Mouse (Mus musculus): ENCODE results near the gene Wscd2. TPM values are rescaled to one million over a fixed set of nuclear protein-coding genes. Genes with fewer than 3 reads are reported as not detected.

Gene Wscd2
- total and polyA plus RNA-seq, 3 experiments = not detected

GRCm38 (mm10) chr5:113542885-113543476 lies 52.8 kb downstream of the Wscd2 start:
- no peaks in the 10 kb centered on the region for H3K79me2 ChIP-seq (ENCODE audit: control insufficient read depth, insufficient read depth, low read length, poor library complexity)
- no peak for DNase-seq (ENCODE audit: low read depth, low spot score)
- H3K4me1 ChIP-seq (ENCODE audit: control insufficient read depth in 1 of 2, insufficient read depth in 2 of 2, low read length in 2 of 2) = no peaks in the 10 kb centered on the region
- no peak overlapping the region for H3K9ac ChIP-seq (ENCODE audit: control insufficient read depth, low read depth, low read length, poor library complexity, severe bottlenecking)
- H3K27me3 ChIP-seq (ENCODE audit: control insufficient read depth in 1 of 2, insufficient read depth in 2 of 2, low read length in 2 of 2) = no peaks in the 10 kb centered on the region
- no peak overlapping the region for H3K27ac ChIP-seq (ENCODE audit: control insufficient read depth, low read depth, low read length)
- no peak for TF ChIP-seq E2F4 (IDR thresholded peaks at IDR 0.05; ENCODE audit: borderline replicate concordance, low read depth, low read length)
- TF ChIP-seq SIN3A (IDR thresholded peaks at IDR 0.05; ENCODE audit: low read length) = no peak
- no peak for TF ChIP-seq CTCF (IDR thresholded peaks at IDR 0.05 in 2 of 3, conservative IDR thresholded peaks at IDR 0.05 in 1 of 3; ENCODE audit: control insufficient read depth in 1 of 3, insufficient read depth in 1 of 3, low read depth in 2 of 3, low read length in 3 of 3, poor library complexity in 1 of 3, severe bottlenecking in 1 of 3)
- TF ChIP-seq TCF12 (IDR thresholded peaks at IDR 0.05; ENCODE audit: low read depth, low read length) = no peak
- TF ChIP-seq POLR2AphosphoS2 (IDR thresholded peaks at IDR 0.05; ENCODE audit: low read length) = no peak
- no peak for TF ChIP-seq USF1 (IDR thresholded peaks at IDR 0.05; ENCODE audit: low read depth, low read length)
- no peak for TF ChIP-seq ELF1 (IDR thresholded peaks at IDR 0.05; ENCODE audit: low read depth, low read length)
- no peak for TF ChIP-seq KAT2A (conservative IDR thresholded peaks at IDR 0.05; ENCODE audit: low read depth, low read length)
- TF ChIP-seq HCFC1 (IDR thresholded peaks at IDR 0.05; ENCODE audit: low read depth, low read length) = no peak
- TF ChIP-seq NELFE (IDR thresholded peaks at IDR 0.05; ENCODE audit: low read depth, low read length) = no peak
- no peak for TF ChIP-seq ZNF384 (IDR thresholded peaks at IDR 0.05; ENCODE audit: low read depth, low read length)
- no peak for TF ChIP-seq POLR2AphosphoS5 (IDR thresholded peaks at IDR 0.05; ENCODE audit: borderline replicate concordance, low read depth, low read length)
- TF ChIP-seq CHD2 (IDR thresholded peaks at IDR 0.05; ENCODE audit: low read length) = no peak
- TF ChIP-seq ZC3H11A (IDR thresholded peaks at IDR 0.05; ENCODE audit: low read depth, low read length) = no peak
- TF ChIP-seq MYC (IDR thresholded peaks at IDR 0.05; ENCODE audit: low read depth, low read length) = no peak
- TF ChIP-seq MAZ (IDR thresholded peaks at IDR 0.05; ENCODE audit: low read depth, low read length) = no peak
- TF ChIP-seq USF2 (IDR thresholded peaks at IDR 0.05; ENCODE audit: borderline replicate concordance in 1 of 2, insufficient read depth in 1 of 2, low read depth in 1 of 2, low read length in 2 of 2) = no peak
- no peak for TF ChIP-seq MAFK (IDR thresholded peaks at IDR 0.05; ENCODE audit: borderline replicate concordance, low read depth, low read length)
- no peak for TF ChIP-seq POLR2A (IDR thresholded peaks at IDR 0.05; ENCODE audit: control insufficient read depth in 1 of 2, insufficient read depth in 1 of 2, low read depth in 1 of 2, low read length in 2 of 2, poor library complexity in 1 of 2)
- no peak for TF ChIP-seq GATA1 (IDR thresholded peaks at IDR 0.05; ENCODE audit: low read depth, low read length)
- no peaks in the 10 kb centered on the region for H3K36me3 ChIP-seq (ENCODE audit: control insufficient read depth in 1 of 2, insufficient read depth in 2 of 2, low read length in 2 of 2)
- no peak overlapping the region for H3K4me3 ChIP-seq (ENCODE audit: control insufficient read depth in 1 of 2, insufficient read depth in 1 of 2, low read depth in 2 of 2, low read length in 2 of 2)
- H3K9me3 ChIP-seq (replicated peaks; ENCODE audit: insufficient read depth, low read length) = no peaks in the 10 kb centered on the region
